Mouse (Mus musculus) limb, embryonic 12.5 days (tissue): Measurements from ENCODE around the gene Dpp7. TPM values are rescaled to one million over a fixed set of nuclear protein-coding genes. Genes with fewer than 3 reads are reported as not detected.

Experiments
- ATAC-seq: fragments of 200-750 bp; cut with Nextera tagmentation; 2 replicates; pipeline ENCODE4 v1.8.0; 2017; ENCODE audit warnings: low read depth, moderate TSS enrichment; ENCODE audit not compliant: insufficient number of reproducible peaks, insufficient read depth, low FRiP score, low TSS enrichment
- H3K27ac ChIP-seq: fragments of 300-500 bp; sonication (generic); 2 replicates; pipeline ENCODE4 v1.5.1; 2016; ENCODE audit warnings: mild to moderate bottlenecking, moderate library complexity
- H3K27me3 ChIP-seq: fragments of 300-500 bp; sonication (generic); 2 replicates; pipeline ENCODE4 v1.6.1; 2016; ENCODE audit warnings: mild to moderate bottlenecking, moderate library complexity
- H3K36me3 ChIP-seq: fragments of 300-500 bp; sonication (generic); 2 replicates; pipeline ENCODE4 v1.6.1; 2016; ENCODE audit warnings: mild to moderate bottlenecking, moderate library complexity
- H3K4me1 ChIP-seq: fragments of 300-500 bp; sonication (generic); replicated peaks from 2 replicates; pipeline ENCODE4 v1.6.1; 2016
- H3K4me2 ChIP-seq: fragments of 300-500 bp; sonication (generic); 2 replicates; pipeline ENCODE4 v1.6.1; 2016; ENCODE audit warnings: mild to moderate bottlenecking, moderate library complexity
- H3K4me3 ChIP-seq: fragments of 300-500 bp; sonication (generic); replicated peaks from 2 replicates; pipeline ENCODE4 v1.5.1; 2016; ENCODE audit warnings: mild to moderate bottlenecking
- H3K9ac ChIP-seq: fragments of 300-500 bp; sonication (generic); replicated peaks from 2 replicates; pipeline ENCODE4 v1.6.1; 2016; ENCODE audit warnings: mild to moderate bottlenecking, moderate library complexity
- H3K9me3 ChIP-seq: fragments of 300-500 bp; sonication (generic); 2 replicates; pipeline ENCODE4 v1.6.1; 2016; ENCODE audit warnings: mild to moderate bottlenecking, moderate library complexity
- WGBS: fragments of 180-500 bp; shearing (Covaris S2); methylation state at CpG from one replicate; pipeline ENCODE4 v1.1.7; 2016; 5-methylcytosine and 5-hydroxymethylcytosine counted together
- polyA plus RNA-seq: library from polyadenylated mRNA; unstranded; fragments of >200 nt; fragmentation: Nextera tagmentation; extraction: Ambion mirVana; gene quantifications from 2 replicates; pipeline ENCODE4 v1.2.1, GENCODE M21; 2016

The Dpp7 gene
- polyA plus RNA-seq, 1 experiment from 2014 or later: 19.7 TPM

GRCm38 (mm10) chr2:25333569-25333968, 22.6 kb downstream of the Dpp7 start:
- ATAC-seq: no peak
- Histone ChIP-seq H3K9me3 (no peaks in the 10 kb centered on the region), H3K4me2 (peak overlapping the region; percentile 93), H3K27ac (no peak overlapping the region), H3K27me3 (no peaks in the 10 kb centered on the region), H3K9ac (peak overlapping the region; percentile 85; the same call in 1 of the 2 replicates), H3K4me1 (peaks cover 18% of the 10 kb centered on the region), H3K36me3 (peaks cover 48% of the 10 kb centered on the region), H3K4me3 (peak overlapping the region; percentile 87)
- WGBS: 86% methylated on average over 2 of the region's 2 CpGs

- no peaks in the 10 kb centered on the region for H3K9me3 ChIP-seq
Measured at GRCm38 (mm10) chr2:25332286-25333160, 23.6 kb downstream of the Dpp7 start, which contains the start of gene Man1b1. Gene Man1b1, plus strand, starts transcription at chr2:25332338.

DNA sequence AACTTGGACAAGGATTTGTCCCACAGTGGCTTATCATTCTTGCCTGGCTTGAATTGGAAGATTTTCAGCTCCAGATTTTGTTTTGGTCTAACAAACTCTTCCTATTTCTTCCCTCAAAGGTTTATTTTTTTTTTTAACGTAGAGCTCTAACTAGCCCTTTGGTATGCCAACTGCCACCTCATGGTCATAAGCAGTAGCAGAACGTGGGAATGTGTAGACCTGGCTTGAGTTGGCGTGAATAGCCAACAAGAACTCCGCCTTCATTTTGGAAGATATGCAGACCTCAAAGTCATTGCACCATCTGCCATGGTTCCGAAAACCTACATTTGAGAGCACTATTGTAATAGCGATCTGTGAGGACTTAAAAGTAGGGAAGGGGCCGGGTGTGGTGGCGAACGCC, 24.7 kb downstream of the Dpp7 start:
- H3K4me3 ChIP-seq: peak overlapping the region; percentile 87
- no peaks in the 10 kb centered on the region for H3K9me3 ChIP-seq
- peaks cover 27% of the 10 kb centered on the region for H3K36me3 ChIP-seq
- peaks cover 18% of the 10 kb centered on the region for H3K4me1 ChIP-seq
- ATAC-seq: no peak
- peak overlapping the region; percentile 62 for H3K4me2 ChIP-seq
- no peaks in the 10 kb centered on the region for H3K27me3 ChIP-seq
- 66% methylated on average over 9 of the region's 9 CpGs for WGBS
- no peak overlapping the region for H3K27ac ChIP-seq
- H3K9ac ChIP-seq: peak overlapping the region; percentile 85; the same call in 1 of the 2 replicates

More at GRCm38 (mm10) chr2:25332286-25333160, 23.6 kb downstream of the Dpp7 start, which contains the start of gene Man1b1:
- Histone ChIP-seq H3K36me3 (peaks cover 37% of the 10 kb centered on the region), H3K4me3 (peak within 1 kb of the TSS; percentile 87), H3K9ac (peak within 1 kb of the TSS; percentile 85), H3K4me1 (peaks cover 18% of the 10 kb centered on the region), H3K4me2 (peak within 1 kb of the TSS; percentile 93), H3K27ac (peak within 1 kb of the TSS; percentile 90), H3K27me3 (no peaks in the 10 kb centered on the region)
- ATAC-seq: peak; percentile 95
- WGBS: under 1% methylated on average over 78 of the region's 78 CpGs

DNA sequence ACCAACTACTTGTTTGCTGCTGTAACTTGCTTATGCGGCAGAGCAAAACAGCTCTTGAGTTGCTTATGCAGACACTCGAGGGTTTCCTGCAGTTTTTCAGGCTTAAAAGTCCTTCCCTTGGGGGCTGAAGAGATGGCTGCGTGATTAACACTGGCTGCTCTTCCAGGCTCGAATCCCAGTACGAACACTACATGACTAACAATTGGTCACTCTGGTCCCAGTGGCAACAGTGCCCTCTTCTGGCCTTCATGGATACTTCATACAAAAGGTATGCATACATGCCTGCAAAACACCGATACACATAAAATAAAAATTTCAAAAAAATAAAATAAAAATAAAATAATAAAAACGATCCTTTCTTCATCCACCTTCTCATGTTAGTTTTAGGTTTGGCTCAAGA, 27.7 kb downstream of the Dpp7 start:
- Histone ChIP-seq H3K4me1 (peaks cover 11% of the 10 kb centered on the region), H3K9ac (no peak overlapping the region), H3K4me3 (no peak overlapping the region), H3K36me3 (no peaks in the 10 kb centered on the region), H3K9me3 (no peaks in the 10 kb centered on the region), H3K27ac (no peak overlapping the region), H3K4me2 (no peak overlapping the region), H3K27me3 (no peaks in the 10 kb centered on the region; the same call in 1 of the 2 replicates)
- whole genome bisulfite sequencing: 40% methylated on average over 7 of the region's 7 CpGs
- no peak for ATAC-seq

DNA sequence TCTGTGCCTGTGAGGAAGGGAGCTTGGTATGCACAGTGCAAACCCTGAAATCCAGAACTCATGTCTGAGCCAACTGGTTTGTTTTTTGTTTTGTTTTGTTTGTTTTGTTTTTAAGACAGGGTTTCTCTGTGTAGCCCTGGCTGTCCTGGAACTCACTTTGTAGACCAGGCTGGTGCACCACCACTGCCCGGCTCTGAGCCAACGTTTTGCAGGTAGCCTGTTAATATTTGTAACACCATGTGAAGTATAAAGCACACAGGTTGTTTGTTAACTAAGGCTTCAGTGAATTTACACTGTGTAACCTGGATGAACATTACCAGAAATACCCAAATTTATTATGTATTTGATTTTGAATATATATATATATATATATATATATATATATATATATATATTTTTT, 30.1 kb downstream of the Dpp7 start:
- H3K4me2 ChIP-seq: no peak overlapping the region
- no peaks in the 10 kb centered on the region for H3K36me3 ChIP-seq
- H3K27me3 ChIP-seq: peaks cover 13% of the 10 kb centered on the region
- no peak overlapping the region for H3K4me3 ChIP-seq
- no peak overlapping the region for H3K27ac ChIP-seq
- ATAC-seq: no peak
- no peaks in the 10 kb centered on the region for H3K9me3 ChIP-seq
- H3K9ac ChIP-seq: no peak overlapping the region
- WGBS: 71% methylated on average over 2 of the region's 2 CpGs
- peaks cover under 1% of the 10 kb centered on the region; the same call in 1 of the 2 replicates for H3K4me1 ChIP-seq

DNA sequence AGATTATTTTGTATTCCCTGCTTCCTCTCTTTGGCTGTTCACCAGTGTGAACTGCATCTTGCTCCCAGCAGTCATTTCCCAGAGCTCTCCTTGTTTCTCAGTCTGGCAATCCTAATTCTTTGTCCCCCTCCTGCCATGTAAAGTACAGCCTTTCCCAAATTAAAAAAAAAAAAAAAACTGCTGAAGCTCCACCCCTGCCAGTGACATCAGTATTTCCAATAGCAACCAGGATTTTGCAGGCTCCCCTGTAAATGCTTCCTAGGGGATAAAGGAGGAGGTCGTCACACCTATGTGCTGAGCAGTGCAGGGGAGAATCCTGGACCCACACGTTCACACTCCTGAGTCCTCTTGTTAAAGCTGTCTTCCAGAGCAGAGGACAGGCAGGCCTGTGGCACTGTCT, 36.1 kb downstream of the Dpp7 start:
- Histone ChIP-seq H3K4me2 (no peak overlapping the region), H3K9ac (no peak overlapping the region), H3K4me1 (peaks cover 6% of the 10 kb centered on the region), H3K27ac (no peak overlapping the region), H3K4me3 (no peak overlapping the region), H3K9me3 (no peaks in the 10 kb centered on the region), H3K27me3 (peaks cover 71% of the 10 kb centered on the region), H3K36me3 (no peaks in the 10 kb centered on the region)
- ATAC-seq: no peak
- WGBS: 37% methylated on average over 2 of the region's 2 CpGs

DNA sequence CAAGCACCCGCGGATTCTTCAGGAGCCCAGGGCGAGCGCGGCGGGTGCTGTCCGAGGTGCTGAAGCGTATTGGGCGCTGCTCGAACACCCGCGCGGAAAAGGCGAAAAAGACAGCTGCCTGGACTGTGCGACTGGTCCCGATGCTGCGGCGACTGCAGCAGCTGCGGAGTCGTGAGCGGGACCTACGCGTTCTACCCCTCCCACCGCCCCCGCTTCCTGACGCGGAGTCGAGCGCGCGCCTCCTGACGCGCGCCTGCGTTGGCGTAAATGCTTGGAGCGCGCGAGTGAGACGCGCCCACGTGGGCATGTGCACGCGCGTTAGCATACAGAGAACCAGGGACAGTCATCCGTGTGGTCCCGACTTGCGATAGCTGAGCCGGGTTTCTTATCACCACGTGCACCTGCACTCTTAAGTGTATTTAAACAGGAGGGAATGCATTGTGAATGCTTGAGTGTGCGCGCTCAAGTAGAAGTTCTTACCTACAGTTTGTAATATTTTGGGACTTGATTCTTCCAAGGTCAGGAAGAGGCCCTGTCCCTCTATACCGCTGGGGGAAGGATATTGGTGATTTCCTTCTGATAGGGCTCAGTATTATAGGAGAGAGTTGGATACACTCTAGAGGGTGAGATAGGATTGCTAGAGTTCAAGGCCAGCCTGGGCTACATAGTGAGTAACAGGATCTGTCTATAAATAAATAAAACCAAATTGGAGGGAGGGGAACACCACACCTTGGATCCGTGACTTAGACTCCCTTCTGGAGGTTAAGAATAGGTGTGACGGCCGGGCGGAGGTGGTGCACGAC, 37.0 kb downstream of the Dpp7 start, which contains the start of gene Grin1:
TSS of gene Grin1 (minus strand) at position 217 of the 803 bp plus-strand sequence.
- Histone ChIP-seq H3K36me3 (no peaks in the 10 kb centered on the region), H3K27me3 (peaks cover 80% of the 10 kb centered on the region), H3K4me3 (peak within 1 kb of the TSS; percentile 32), H3K9ac (no peak within 1 kb of the TSS), H3K4me1 (peaks cover 6% of the 10 kb centered on the region), H3K4me2 (peak within 1 kb of the TSS; percentile 58), H3K9me3 (no peaks in the 10 kb centered on the region), H3K27ac (no peak within 1 kb of the TSS)
- no peak; the same call in 1 of the 2 replicates for ATAC-seq
- 10% methylated on average over 58 of the region's 58 CpGs for WGBS

DNA sequence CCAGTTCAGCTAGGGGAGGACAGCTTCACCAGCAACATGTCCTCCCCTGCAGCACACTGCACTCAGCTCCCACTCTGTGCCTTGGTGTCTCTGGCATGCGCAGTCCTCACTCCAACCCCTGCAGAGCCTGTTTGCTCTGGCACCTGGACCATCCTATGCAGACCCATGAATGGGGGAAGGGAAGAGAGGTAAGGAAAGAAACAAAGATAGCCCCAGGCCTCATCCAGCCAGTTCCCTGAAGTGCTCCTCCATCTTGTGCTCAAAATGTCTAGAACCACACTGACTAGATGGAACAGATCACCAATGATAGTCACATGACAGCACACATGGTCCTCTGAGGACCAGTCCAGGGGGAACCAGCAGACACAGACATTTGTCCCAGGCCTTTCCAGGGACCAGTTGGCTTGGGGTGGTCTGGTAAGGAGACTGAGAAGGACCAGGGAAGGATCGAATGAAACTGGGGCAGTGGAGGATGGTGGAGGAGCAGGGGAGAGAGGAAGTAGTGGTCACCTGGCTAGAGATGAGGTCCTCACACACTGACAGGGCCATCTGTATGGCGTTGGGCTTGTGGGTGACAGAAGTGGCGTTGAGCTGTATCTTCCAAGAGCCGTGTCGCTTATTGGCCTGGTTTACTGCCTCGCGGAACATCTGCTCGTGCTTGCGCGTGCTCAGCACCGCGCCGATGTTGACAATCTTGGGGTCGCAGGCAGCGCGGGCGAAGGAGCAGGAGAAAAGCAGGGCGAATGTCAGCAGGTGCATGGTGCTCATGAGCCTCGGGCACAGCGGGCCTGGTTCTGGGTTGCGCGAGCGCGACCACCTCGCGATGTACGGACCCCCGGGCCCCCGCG, 37.8 kb downstream of the Dpp7 start:
- H3K4me3 ChIP-seq: peak overlapping the region; percentile 32
- H3K36me3 ChIP-seq: no peaks in the 10 kb centered on the region
- no peak overlapping the region for H3K27ac ChIP-seq
- peaks cover 6% of the 10 kb centered on the region for H3K4me1 ChIP-seq
- no peaks in the 10 kb centered on the region for H3K9me3 ChIP-seq
- 7% methylated on average over 31 of the region's 31 CpGs for WGBS
- no peak for ATAC-seq
- H3K4me2 ChIP-seq: peak overlapping the region; percentile 58
- H3K27me3 ChIP-seq: peaks cover 88% of the 10 kb centered on the region
- H3K9ac ChIP-seq: no peak overlapping the region

GRCm38 (mm10) chr2:25311491-25311891, 44.7 kb downstream of the Dpp7 start:
- Histone ChIP-seq H3K36me3 (no peaks in the 10 kb centered on the region), H3K4me2 (no peak overlapping the region), H3K4me3 (no peak overlapping the region), H3K27ac (no peak overlapping the region), H3K4me1 (no peaks in the 10 kb centered on the region), H3K27me3 (peaks cover 97% of the 10 kb centered on the region), H3K9ac (no peak overlapping the region), H3K9me3 (no peaks in the 10 kb centered on the region)
- 5% methylated on average over 11 of the region's 11 CpGs for WGBS
- ATAC-seq: no peak

- 2% methylated on average over 21 of the region's 22 CpGs for WGBS
- peaks cover 97% of the 10 kb centered on the region for H3K27me3 ChIP-seq
Measured at GRCm38 (mm10) chr2:25310969-25311368, 45.2 kb downstream of the Dpp7 start.

More at GRCm38 (mm10) chr2:25310969-25311368, 45.2 kb downstream of the Dpp7 start:
- Histone ChIP-seq H3K4me1 (no peaks in the 10 kb centered on the region), H3K4me2 (no peak overlapping the region), H3K9ac (no peak overlapping the region), H3K36me3 (no peaks in the 10 kb centered on the region), H3K4me3 (no peak overlapping the region), H3K27ac (no peak overlapping the region), H3K9me3 (no peaks in the 10 kb centered on the region)
- ATAC-seq: no peak
